Mouse (Mus musculus) lung, adult 18-20 months (tissue): ENCODE measurements around the gene Epha5.

ENCODE experiments used
- DNase-seq, 2 experiments: peaks; one replicate each; pipeline ENCODE4 v3.0.0; 2022; ENCODE audit warnings: mixed read lengths in 2 of 2

Epha5 gene

GRCm38 (mm10) chr5:84298878-84299736 is 118.1 kb downstream of the Epha5 start:
- DNase-seq: no peak

- no peak for DNase-seq
These were observed 127.7 kb downstream of the Epha5 start for GRCm38 (mm10) chr5:84289429-84289977.

- no peak for DNase-seq
These were observed 135.7 kb downstream of the Epha5 start for GRCm38 (mm10) chr5:84281290-84282017.

GRCm38 (mm10) chr5:84276996-84277395 is 140.2 kb downstream of the Epha5 start:
- DNase-seq: no peak

GRCm38 (mm10) chr5:84265407-84265806 is 151.8 kb downstream of the Epha5 start:
- DNase-seq: no peak

GRCm38 (mm10) chr5:84263999-84264398 is 153.2 kb downstream of the Epha5 start:
- DNase-seq: no peak

- no peak for DNase-seq
These were observed 187.2 kb downstream of the Epha5 start for GRCm38 (mm10) chr5:84229971-84230370.

- DNase-seq: no peak
These were observed 208.6 kb downstream of the Epha5 start for GRCm38 (mm10) chr5:84208609-84209008.

GRCm38 (mm10) chr5:84193348-84193747 is 223.8 kb downstream of the Epha5 start:
- no peak for DNase-seq

GRCm38 (mm10) chr5:84184189-84184588 is 233.0 kb downstream of the Epha5 start:
- DNase-seq: no peak

- no peak for DNase-seq
These were observed 264.1 kb downstream of the Epha5 start for GRCm38 (mm10) chr5:84153095-84153494.

- no peak for DNase-seq
These were observed 275.0 kb downstream of the Epha5 start for GRCm38 (mm10) chr5:84142138-84142537.

- DNase-seq: no peak
These were observed 321.2 kb downstream of the Epha5 start for GRCm38 (mm10) chr5:84095947-84096346.

- no peak for DNase-seq
These were observed 335.9 kb downstream of the Epha5 start for GRCm38 (mm10) chr5:84081321-84081720.

- no peak for DNase-seq
These were observed 346.2 kb downstream of the Epha5 start for GRCm38 (mm10) chr5:84070976-84071375.

- no peak for DNase-seq
These were observed 363.3 kb downstream of the Epha5 start for GRCm38 (mm10) chr5:84053880-84054279.

GRCm38 (mm10) chr5:84037250-84037963 is 379.8 kb downstream of the Epha5 start:
- no peak for DNase-seq
